Mouse (Mus musculus) stomach, postnatal 0 days (tissue): ENCODE measurements around the gene Plxna4.

Source experiments
- CTCF ChIP-seq: IDR thresholded peaks from 2 replicates; pipeline ENCODE4 v1.5.1; 2016; ENCODE audit warnings: antibody characterized with exemption, low read depth, mild to moderate bottlenecking, moderate library complexity
- EP300 ChIP-seq: optimal IDR thresholded peaks from 2 replicates; pipeline ENCODE3; 2016; ENCODE audit warnings: antibody characterized with exemption

- TF ChIP-seq CTCF (no peak), EP300 (no peak)
Measured at GRCm38 (mm10) chr6:32158347-32158746, 429.6 kb downstream of the Plxna4 start.
